Mouse (Mus musculus): ENCODE data around the gene Gapdh.

Gapdh gene

GRCm38 (mm10) chr6:125166861-125167650 lies 789 bp upstream of the Gapdh start:
- in situ Hi-C loops (cut with MboI), result no loop called here

DNA sequence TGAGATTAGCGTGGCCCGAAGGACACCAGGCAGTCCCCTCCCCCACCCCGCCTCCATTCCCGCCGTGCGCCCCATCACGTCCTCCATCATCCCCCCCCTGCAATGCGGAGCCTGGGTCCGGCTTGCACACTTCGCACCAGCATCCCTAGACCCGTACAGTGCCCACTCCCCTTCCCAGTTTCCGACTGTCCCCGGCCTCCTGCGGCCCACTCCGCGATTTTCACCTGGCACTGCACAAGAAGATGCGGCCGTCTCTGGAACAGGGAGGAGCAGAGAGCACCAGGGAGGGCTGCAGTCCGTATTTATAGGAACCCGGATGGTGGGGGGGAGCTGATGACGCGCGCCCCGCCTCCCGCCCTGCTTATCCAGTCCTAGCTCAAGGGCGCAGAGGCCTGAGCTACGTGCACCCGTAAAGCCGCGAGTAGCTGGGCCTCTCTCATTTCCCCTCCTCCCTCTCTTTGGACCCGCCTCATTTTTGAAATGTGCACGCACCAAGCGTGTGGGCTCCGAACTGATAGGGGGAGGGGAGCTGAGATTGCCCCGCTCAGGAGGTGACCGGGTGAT lies 857 bp downstream of the Gapdh start:
- in situ Hi-C loops (cut with MboI), result no loop called here

DNA sequence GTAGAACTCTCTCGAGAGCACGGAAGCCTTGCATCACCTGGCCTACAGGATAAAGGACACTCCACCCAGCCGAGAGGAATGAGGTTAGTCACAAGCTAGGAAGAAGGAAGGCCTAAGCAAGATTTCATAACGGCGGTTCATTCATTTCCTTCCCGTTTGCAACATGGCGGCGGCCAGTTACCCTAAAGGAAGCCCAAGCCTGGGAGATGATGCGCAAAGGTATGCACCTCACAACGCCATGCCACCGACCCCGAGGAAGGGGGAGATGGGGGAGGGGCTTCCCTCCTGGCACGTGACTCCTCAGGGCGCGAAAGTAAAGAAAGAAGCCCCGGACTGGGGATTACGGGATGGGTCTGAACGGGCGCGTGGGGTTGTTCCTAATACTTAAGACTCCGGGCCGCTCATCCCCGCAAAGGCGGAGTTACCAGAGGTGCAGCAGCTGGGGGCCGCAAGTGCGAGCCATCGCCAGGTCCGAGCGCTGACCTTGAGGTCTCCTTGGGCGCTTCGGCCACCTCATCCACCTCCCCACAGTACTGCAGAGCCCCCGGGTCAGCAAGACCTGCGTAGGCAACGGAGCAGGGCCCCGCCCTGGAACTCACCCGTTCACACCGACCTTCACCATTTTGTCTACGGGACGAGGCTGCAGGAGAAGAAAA lies 1.5 kb downstream of the Gapdh start:
- in situ Hi-C loops (cut with MboI), result loop anchor here (5.0 kb wide), 1 partner anchor 108 kb away; no protein-coding TSS in a partner anchor

- in situ Hi-C loops (cut with MboI), result loop anchor here (5.0 kb wide), 1 partner anchor 108 kb away; no protein-coding TSS in a partner anchor
Observed at GRCm38 (mm10) chr6:125163801-125164657, 2.2 kb downstream of the Gapdh start.

DNA sequence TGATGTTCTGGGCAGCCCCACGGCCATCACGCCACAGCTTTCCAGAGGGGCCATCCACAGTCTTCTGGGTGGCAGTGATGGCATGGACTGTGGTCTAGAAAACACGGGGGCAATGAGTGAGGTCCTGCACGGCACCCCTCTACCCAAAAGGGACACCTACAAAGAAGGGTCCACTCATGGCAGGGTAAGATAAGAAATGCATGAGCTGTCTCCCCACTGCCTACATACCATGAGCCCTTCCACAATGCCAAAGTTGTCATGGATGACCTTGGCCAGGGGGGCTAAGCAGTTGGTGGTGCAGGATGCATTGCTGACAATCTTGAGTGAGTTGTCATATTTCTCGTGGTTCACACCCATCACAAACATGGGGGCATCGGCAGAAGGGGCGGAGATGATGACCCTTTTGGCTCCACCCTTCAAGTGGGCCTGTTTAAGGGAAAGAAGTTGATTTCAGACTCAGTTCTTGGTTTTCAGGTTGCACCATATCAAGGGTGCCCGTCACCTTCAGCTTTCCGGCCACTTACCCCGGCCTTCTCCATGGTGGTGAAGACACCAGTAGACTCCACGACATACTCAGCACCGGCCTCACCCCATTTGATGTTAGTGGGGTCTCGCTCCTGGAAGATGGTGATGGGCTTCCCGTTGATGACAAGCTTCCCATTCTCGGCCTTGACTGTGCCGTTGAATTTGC lies 3.5 kb downstream of the Gapdh start:
- in situ Hi-C loops (cut with MboI), result loop anchor here (5.0 kb wide), 1 partner anchor 110 kb away; no protein-coding TSS in a partner anchor

GRCm38 (mm10) chr6:125161971-125162370 lies 4.3 kb downstream of the Gapdh start:
- in situ Hi-C loops (cut with MboI), result loop anchor here (5.0 kb wide), 1 partner anchor 110 kb away; no protein-coding TSS in a partner anchor

DNA sequence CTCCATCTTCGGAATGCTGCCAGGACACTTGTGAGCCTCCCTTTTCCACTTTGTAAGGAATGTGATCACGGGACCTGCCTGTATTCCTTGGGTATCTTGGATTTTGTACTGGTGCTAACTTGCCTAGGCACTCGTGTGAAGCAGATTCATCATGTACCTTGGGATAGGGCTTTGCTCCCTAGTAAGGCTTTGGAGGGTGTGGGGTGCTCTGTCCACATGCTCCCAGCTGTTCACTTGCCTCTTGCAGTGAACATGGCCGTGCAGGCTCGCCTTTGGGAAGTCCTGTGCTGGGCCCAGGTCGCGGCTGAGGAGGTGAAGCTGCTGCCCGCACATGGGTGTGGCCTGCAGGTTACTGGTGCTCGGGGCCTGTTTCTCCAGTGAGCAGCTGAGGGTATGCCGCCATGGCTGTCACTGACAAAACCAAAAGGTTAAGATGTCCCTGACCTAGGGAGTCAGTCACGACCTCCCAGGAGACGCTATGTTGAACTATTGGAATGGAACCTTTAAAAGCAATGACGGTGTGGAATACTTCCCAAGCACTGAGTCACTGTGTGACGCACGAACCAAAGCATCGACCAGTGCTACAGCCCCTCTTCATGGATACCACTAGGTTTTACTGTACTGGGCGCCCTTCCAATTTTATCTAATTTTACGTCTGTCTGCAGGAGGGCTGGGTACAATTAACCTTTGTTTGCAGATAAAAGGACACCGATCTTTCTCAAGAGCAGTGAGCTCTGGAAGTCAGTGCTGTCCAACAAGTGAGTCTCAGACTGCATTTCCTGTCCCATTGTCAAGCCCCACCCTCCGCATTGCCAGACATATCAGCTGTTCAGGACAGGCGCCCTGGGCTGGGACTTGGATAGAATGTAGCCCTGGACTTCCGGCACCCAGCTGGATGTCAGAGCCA lies 5.2 kb downstream of the Gapdh start:
- in situ Hi-C loops (cut with MboI), result loop anchor here (5.0 kb wide), 1 partner anchor 111 kb away; no protein-coding TSS in a partner anchor

- in situ Hi-C loops (cut with MboI), result loop anchor here (5.0 kb wide), 1 partner anchor 112 kb away; no protein-coding TSS in a partner anchor
Observed at GRCm38 (mm10) chr6:125160558-125160853, 5.8 kb downstream of the Gapdh start.

- in situ Hi-C loops (cut with MboI), result loop anchor here (5.0 kb wide), 1 partner anchor 112 kb away; no protein-coding TSS in a partner anchor
Observed at GRCm38 (mm10) chr6:125159773-125160557, 6.3 kb downstream of the Gapdh start.

GRCm38 (mm10) chr6:125158944-125159492 lies 7.2 kb downstream of the Gapdh start:
- in situ Hi-C loops (cut with MboI), result no loop called here

- in situ Hi-C loops (cut with MboI), result no loop called here
Observed at GRCm38 (mm10) chr6:125156903-125157614, 9.2 kb downstream of the Gapdh start.

GRCm38 (mm10) chr6:125156491-125156890 lies 9.8 kb downstream of the Gapdh start:
- in situ Hi-C loops (cut with MboI), result no loop called here

- in situ Hi-C loops (cut with MboI), result no loop called here
Observed at GRCm38 (mm10) chr6:125155262-125155661, 11.0 kb downstream of the Gapdh start.

DNA sequence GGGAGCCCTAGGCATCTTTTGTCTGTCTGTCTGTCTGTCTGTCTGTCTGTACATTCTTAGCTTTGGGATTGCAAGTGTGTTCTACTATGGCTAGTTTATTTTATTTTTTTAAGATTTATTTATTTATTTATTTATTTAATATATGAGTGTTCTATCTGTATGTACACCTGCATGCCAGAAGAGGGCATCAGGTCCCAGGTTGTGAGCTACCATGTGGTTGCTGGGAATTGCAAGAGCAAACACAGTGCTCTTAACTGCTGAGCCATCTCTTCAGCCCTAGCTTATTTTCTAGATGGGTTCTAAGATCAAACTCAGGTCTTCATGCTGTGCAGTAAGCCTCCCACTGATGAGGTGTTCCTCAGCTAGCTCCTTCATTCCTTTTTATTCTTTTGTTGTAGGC lies 11.7 kb downstream of the Gapdh start:
- in situ Hi-C loops (cut with MboI), result no loop called here

GRCm38 (mm10) chr6:125153682-125154081 lies 12.6 kb downstream of the Gapdh start:
- in situ Hi-C loops (cut with MboI), result no loop called here

GRCm38 (mm10) chr6:125153018-125153389 lies 13.3 kb downstream of the Gapdh start:
- in situ Hi-C loops (cut with MboI), result no loop called here

- in situ Hi-C loops (cut with MboI), result no loop called here
Observed at GRCm38 (mm10) chr6:125152212-125153017, 13.9 kb downstream of the Gapdh start.

DNA sequence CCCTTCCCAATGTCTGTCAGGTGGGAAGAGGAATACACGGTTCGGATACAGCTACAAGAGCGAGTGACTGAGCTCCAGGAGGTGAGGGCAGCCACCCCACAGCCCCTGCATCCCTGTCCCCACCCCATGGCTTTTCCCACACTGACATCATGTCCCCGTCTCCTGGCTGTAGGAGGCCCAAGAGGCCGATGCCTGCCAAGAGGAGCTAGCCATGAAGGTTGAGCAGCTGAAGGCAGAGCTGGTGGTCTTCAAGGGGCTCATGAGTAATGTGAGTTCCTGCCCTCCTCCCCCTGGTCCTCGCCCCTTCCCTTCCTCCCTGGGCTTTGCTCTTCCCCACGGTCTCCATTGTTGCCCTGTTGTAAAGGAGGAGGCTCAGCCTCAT lies 16.7 kb downstream of the Gapdh start:
- in situ Hi-C loops (cut with MboI), result no loop called here

Data from mature B cell (primary cell).